Mouse (Mus musculus): ENCODE measurements around the gene Gnpat. TPM values are rescaled to one million over a fixed set of nuclear protein-coding genes. Genes with fewer than 3 reads are reported as not detected.

Gnpat gene
- polyA plus RNA-seq, 1 experiment from 2014 or later: 75.2 TPM

DNA sequence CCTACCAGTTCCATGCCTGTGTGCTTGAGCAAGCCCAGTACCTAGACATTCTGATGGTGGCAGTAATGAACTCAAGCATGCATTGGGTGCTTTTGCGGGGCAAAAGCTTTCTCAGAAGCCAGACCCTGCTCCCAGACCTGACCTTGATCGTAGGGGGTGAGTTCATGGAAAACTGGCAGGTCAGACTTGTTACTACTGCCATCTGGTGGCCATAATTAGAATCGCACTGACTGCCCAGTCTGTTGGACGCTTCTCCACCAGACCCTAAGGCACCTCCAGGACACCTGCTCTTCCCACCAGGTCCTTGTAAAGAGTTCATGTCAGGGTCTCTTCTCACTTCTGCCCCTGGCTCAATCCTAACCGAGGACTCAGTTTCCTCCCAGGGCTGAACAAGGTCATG, 35.4 kb upstream of the Gnpat start:
- no peaks in the 10 kb centered on the region for H3K4me1 ChIP-seq (ENCODE audit: control insufficient read depth, insufficient read depth, low read length)
- ATAC-seq (ENCODE audit: low read depth): no peak; the same call in 1 of the 2 replicates
- no peak overlapping the region for H3K4me3 ChIP-seq (ENCODE audit: low read depth, low read length)
- H3K9me3 ChIP-seq (ENCODE audit: control insufficient read depth, low read length): no peaks in the 10 kb centered on the region
- H3K9ac ChIP-seq (replicated peaks; ENCODE audit: low read depth, low read length): no peak overlapping the region
- no peaks in the 10 kb centered on the region for H3K27me3 ChIP-seq (ENCODE audit: control insufficient read depth, insufficient read depth, low read length)
- peaks cover 33% of the 10 kb centered on the region; the same call in 1 of the 2 replicates for H3K36me3 ChIP-seq (ENCODE audit: control insufficient read depth, insufficient read depth, low read length)
- 3% methylated on average over 5 of the region's 5 CpGs for WGBS
- no peak overlapping the region for H3K27ac ChIP-seq (ENCODE audit: low read depth, low read length)
- H3K4me2 ChIP-seq (ENCODE audit: low read depth, low read length): no peak overlapping the region

DNA sequence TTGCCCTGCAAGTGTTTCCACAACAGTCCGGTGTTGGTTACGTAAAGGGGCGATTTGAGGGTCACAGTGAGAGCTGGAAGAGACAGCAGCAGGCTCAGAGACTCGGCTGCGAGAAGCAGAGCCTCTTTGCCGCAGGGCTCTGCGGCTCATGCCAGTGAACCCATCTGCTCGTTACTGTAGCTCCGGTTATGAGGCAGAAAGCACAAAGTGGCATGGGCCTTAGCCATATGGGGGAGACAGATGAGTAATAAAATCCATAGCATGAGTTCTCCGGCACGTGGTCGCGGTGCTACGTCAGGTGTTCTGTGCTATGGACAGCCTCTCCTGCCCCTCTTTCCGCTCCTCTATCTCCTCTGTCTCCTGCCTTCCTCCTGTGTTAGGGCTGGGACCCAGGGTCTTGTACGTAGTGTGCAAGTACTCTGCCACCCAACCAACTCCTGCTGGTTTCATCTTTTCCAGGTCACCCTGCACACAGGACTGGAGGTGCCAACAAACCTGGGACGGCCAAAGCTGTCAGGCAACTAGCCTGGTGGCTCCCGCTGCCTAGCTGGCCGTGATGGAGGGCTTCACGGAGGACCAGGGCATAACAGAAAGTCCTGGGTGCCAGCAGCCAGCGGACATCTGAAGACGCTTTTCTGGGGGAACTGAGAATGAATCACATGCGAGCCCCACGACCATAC, 34.1 kb upstream of the Gnpat start:
- ATAC-seq (ENCODE audit: low read depth): no peak
- Histone ChIP-seq H3K4me2 (ENCODE audit: low read depth, low read length) (no peak overlapping the region), H3K4me3 (ENCODE audit: low read depth, low read length) (no peak overlapping the region), H3K4me1 (ENCODE audit: control insufficient read depth, insufficient read depth, low read length) (no peaks in the 10 kb centered on the region), H3K27me3 (ENCODE audit: control insufficient read depth, insufficient read depth, low read length) (no peaks in the 10 kb centered on the region), H3K9ac (replicated peaks; ENCODE audit: low read depth, low read length) (no peak overlapping the region), H3K36me3 (ENCODE audit: control insufficient read depth, insufficient read depth, low read length) (peaks cover 21% of the 10 kb centered on the region; the same call in 1 of the 2 replicates), H3K27ac (ENCODE audit: low read depth, low read length) (no peak overlapping the region), H3K9me3 (ENCODE audit: control insufficient read depth, low read length) (no peaks in the 10 kb centered on the region)
- 76% methylated on average over 24 of the region's 24 CpGs for WGBS

DNA sequence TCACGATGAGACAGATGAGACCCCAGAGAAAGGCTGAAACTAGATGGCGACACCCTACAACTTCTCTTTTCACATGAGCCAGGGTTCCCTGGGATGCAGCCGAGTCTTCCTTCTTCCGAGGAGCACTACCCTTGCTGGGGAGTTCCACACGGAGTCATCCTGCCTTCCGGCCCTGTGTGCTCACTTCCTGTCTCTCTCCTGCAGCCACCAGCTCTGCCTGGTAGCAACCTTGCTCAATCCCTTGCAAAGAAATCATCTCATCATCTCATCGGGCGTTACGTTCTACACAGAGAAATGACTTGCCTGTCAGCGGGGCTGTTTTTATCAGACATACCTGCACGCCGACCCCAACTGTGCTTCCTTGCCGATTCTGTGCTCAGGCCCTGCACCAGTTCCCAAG, 32.8 kb upstream of the Gnpat start:
- Histone ChIP-seq H3K9ac (replicated peaks; ENCODE audit: low read depth, low read length) (no peak overlapping the region), H3K4me2 (ENCODE audit: low read depth, low read length) (no peak overlapping the region), H3K27me3 (ENCODE audit: control insufficient read depth, insufficient read depth, low read length) (no peaks in the 10 kb centered on the region), H3K4me3 (ENCODE audit: low read depth, low read length) (no peak overlapping the region), H3K36me3 (ENCODE audit: control insufficient read depth, insufficient read depth, low read length) (peaks cover 17% of the 10 kb centered on the region; the same call in 1 of the 2 replicates), H3K9me3 (ENCODE audit: control insufficient read depth, low read length) (no peaks in the 10 kb centered on the region), H3K27ac (ENCODE audit: low read depth, low read length) (no peak overlapping the region), H3K4me1 (ENCODE audit: control insufficient read depth, insufficient read depth, low read length) (no peaks in the 10 kb centered on the region)
- no peak for ATAC-seq (ENCODE audit: low read depth)
- WGBS: 81% methylated on average over 13 of the region's 13 CpGs

DNA sequence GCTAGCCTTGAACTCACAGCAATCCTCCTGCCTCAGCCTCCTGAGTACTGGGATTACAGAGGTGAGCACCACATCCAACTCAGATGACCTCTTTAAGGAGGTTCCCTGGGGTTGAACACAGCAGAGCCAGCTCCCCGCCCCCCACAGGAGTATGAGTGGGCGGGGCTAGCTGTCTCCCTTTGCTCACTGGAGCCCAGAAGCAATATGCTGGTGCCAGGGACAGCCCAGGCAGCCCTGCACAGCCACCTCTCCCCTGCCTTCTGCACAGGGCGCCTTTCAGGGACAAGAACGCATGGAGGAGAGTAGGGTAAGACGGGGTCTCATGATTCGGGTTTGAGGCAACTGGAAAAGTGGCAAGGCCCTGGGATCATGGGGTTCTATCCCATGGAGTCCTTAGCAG, 31.3 kb upstream of the Gnpat start:
- no peak overlapping the region for H3K4me2 ChIP-seq (ENCODE audit: low read depth, low read length)
- H3K4me1 ChIP-seq (ENCODE audit: control insufficient read depth, insufficient read depth, low read length): no peaks in the 10 kb centered on the region
- no peak for ATAC-seq (ENCODE audit: low read depth)
- H3K4me3 ChIP-seq (ENCODE audit: low read depth, low read length): no peak overlapping the region
- no peak overlapping the region for H3K27ac ChIP-seq (ENCODE audit: low read depth, low read length)
- H3K9me3 ChIP-seq (ENCODE audit: control insufficient read depth, low read length): no peaks in the 10 kb centered on the region
- no peak overlapping the region for H3K9ac ChIP-seq (replicated peaks; ENCODE audit: low read depth, low read length)
- H3K27me3 ChIP-seq (ENCODE audit: control insufficient read depth, insufficient read depth, low read length): no peaks in the 10 kb centered on the region
- H3K36me3 ChIP-seq (ENCODE audit: control insufficient read depth, insufficient read depth, low read length): peaks cover 17% of the 10 kb centered on the region; the same call in 1 of the 2 replicates
- 84% methylated on average over 6 of the region's 6 CpGs for WGBS

DNA sequence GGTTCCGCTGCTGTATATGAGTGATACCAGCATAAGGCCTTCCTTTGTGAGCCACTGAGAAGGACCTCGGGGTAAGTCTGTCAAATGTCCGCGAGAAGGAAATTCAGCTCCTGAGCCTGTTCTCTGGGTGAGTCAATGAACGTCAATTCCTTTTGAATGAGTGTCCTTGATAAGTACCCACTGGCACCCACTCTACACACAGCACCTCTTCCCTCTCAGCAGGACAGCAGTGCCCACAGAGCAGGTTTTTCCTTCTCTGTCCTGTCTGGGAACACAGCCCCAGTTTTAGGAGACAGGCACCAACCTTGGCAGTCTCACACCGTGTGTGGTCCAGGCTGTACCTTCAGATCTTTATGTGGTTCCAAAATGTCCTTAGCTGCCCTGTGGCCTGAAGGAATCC, 30.9 kb upstream of the Gnpat start:
- no peak overlapping the region for H3K27ac ChIP-seq (ENCODE audit: low read depth, low read length)
- no peaks in the 10 kb centered on the region for H3K4me1 ChIP-seq (ENCODE audit: control insufficient read depth, insufficient read depth, low read length)
- no peak for ATAC-seq (ENCODE audit: low read depth)
- H3K36me3 ChIP-seq (ENCODE audit: control insufficient read depth, insufficient read depth, low read length): peaks cover 17% of the 10 kb centered on the region; the same call in 1 of the 2 replicates
- no peaks in the 10 kb centered on the region for H3K27me3 ChIP-seq (ENCODE audit: control insufficient read depth, insufficient read depth, low read length)
- no peaks in the 10 kb centered on the region for H3K9me3 ChIP-seq (ENCODE audit: control insufficient read depth, low read length)
- no peak overlapping the region for H3K9ac ChIP-seq (replicated peaks; ENCODE audit: low read depth, low read length)
- no peak overlapping the region for H3K4me3 ChIP-seq (ENCODE audit: low read depth, low read length)
- WGBS: 91% methylated on average over 6 of the region's 6 CpGs
- no peak overlapping the region for H3K4me2 ChIP-seq (ENCODE audit: low read depth, low read length)

DNA sequence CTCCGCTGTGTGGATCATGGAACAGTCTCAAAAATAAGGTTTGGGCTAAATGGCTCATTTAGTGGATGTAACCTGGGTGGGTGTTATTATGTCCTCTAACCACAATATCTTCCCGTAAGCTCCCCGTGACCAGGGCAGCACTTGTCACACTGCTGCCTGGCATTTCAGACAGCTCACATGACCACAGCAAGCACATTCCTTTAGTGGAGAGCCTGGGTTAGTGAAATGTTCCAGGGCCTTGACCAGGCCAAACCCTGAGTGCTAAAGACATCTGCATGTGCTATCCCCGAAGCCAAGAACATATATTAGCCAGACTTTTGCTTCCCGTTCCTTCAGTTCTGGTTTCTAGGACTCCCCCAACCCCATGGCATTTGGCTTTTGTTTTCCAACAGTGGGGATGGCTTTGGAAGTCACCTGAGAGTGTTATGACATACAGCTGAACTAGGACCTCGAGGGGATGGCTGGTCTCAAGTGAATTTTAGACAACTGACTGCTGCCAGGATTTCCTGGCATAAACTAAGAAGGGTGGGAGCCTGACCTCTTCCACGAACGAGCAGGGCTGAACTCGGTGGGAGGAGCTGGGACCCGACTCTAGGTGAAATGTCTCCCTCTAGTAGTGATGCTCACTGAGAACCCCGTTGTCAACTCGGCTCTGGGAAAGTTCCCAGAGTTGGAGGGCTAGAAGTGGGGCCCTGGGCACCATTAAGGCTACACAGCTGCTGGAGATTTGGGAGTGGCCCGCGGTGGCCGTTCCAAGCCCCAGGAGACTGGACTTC, 29.2 kb upstream of the Gnpat start:
- H3K27ac ChIP-seq (ENCODE audit: low read depth, low read length): no peak overlapping the region
- WGBS: 48% methylated on average over 15 of the region's 15 CpGs
- H3K9me3 ChIP-seq (ENCODE audit: control insufficient read depth, low read length): no peaks in the 10 kb centered on the region
- no peaks in the 10 kb centered on the region for H3K4me1 ChIP-seq (ENCODE audit: control insufficient read depth, insufficient read depth, low read length)
- H3K4me2 ChIP-seq (ENCODE audit: low read depth, low read length): no peak overlapping the region
- H3K9ac ChIP-seq (replicated peaks; ENCODE audit: low read depth, low read length): no peak overlapping the region
- H3K4me3 ChIP-seq (ENCODE audit: low read depth, low read length): no peak overlapping the region
- peaks cover 21% of the 10 kb centered on the region; the same call in 1 of the 2 replicates for H3K36me3 ChIP-seq (ENCODE audit: control insufficient read depth, insufficient read depth, low read length)
- H3K27me3 ChIP-seq (ENCODE audit: control insufficient read depth, insufficient read depth, low read length): no peaks in the 10 kb centered on the region
- ATAC-seq (ENCODE audit: low read depth): no peak

DNA sequence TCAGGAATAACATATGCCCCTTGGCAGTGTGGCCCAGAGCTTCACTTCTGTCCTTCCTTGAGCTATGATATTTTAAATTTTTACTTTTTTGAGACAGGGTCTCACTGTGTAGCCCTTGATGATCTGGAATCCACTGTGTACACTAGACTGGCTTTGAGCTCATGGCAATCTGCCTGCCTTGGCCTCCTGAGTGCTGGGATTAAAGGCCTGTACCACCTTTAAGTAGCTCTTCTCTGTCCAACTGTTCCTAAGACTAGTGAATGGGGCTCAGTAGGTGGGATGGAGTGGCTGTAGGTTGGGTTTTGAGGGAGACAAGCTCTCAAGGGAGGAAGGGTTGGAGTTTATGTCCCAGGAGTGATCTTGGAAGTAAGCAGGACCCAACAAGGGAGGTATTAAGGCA, 27.0 kb upstream of the Gnpat start:
- peaks cover 14% of the 10 kb centered on the region for H3K36me3 ChIP-seq (ENCODE audit: control insufficient read depth, insufficient read depth, low read length)
- no peak for ATAC-seq (ENCODE audit: low read depth)
- no peaks in the 10 kb centered on the region for H3K9me3 ChIP-seq (ENCODE audit: control insufficient read depth, low read length)
- no peak overlapping the region for H3K9ac ChIP-seq (replicated peaks; ENCODE audit: low read depth, low read length)
- no peaks in the 10 kb centered on the region for H3K27me3 ChIP-seq (ENCODE audit: control insufficient read depth, insufficient read depth, low read length)
- no peak overlapping the region for H3K4me2 ChIP-seq (ENCODE audit: low read depth, low read length)
- no peak overlapping the region for H3K27ac ChIP-seq (ENCODE audit: low read depth, low read length)
- no peaks in the 10 kb centered on the region for H3K4me1 ChIP-seq (ENCODE audit: control insufficient read depth, insufficient read depth, low read length)
- H3K4me3 ChIP-seq (ENCODE audit: low read depth, low read length): no peak overlapping the region

DNA sequence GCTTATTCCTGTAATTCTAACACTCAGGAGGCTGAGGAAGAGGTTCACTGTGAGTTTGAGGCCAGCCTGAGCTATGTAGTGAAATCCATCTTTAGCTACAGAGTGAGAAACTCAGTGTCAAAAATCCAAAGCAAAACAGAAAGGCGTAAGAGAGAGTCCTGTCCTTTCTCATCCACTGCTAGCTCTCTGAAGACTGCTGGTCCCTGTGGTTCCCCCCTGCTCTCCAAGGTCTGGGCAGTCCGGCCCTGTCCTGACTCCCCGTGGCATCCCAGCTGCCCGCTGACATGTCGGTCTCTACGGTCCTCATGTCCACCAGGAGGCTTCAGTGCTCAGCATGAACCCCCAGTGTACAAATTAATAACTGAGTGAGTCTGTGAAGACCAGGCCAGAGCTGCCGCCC, 26.6 kb upstream of the Gnpat start:
- Histone ChIP-seq H3K4me3 (ENCODE audit: low read depth, low read length) (no peak overlapping the region), H3K4me1 (ENCODE audit: control insufficient read depth, insufficient read depth, low read length) (no peaks in the 10 kb centered on the region), H3K27ac (ENCODE audit: low read depth, low read length) (no peak overlapping the region), H3K36me3 (ENCODE audit: control insufficient read depth, insufficient read depth, low read length) (peaks cover 16% of the 10 kb centered on the region), H3K9ac (replicated peaks; ENCODE audit: low read depth, low read length) (no peak overlapping the region), H3K27me3 (ENCODE audit: control insufficient read depth, insufficient read depth, low read length) (no peaks in the 10 kb centered on the region), H3K9me3 (ENCODE audit: control insufficient read depth, low read length) (no peaks in the 10 kb centered on the region), H3K4me2 (ENCODE audit: low read depth, low read length) (no peak overlapping the region)
- WGBS: 83% methylated on average over 7 of the region's 7 CpGs
- no peak for ATAC-seq (ENCODE audit: low read depth)

DNA sequence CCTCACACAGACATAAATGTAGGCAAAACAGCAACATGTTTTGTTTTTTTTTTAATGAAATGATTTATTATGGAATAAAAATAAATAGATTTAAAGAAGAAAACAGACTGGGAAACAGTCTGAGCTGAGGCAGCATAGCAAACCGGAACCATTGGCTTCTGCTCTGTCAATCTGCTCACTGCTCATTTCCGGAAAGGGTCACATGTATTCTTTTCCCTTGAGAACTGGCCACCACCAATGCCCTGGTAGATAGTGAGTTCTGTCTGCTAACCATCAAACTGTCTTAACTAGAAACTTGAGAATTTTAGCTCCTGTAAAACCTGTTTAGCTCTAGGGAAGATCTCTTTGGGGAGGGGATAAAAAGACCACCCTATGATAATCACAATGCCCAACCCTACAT, 25.9 kb upstream of the Gnpat start:
- H3K9me3 ChIP-seq (ENCODE audit: control insufficient read depth, low read length): no peaks in the 10 kb centered on the region
- ATAC-seq (ENCODE audit: low read depth): no peak
- no peak overlapping the region for H3K27ac ChIP-seq (ENCODE audit: low read depth, low read length)
- no peak overlapping the region for H3K4me3 ChIP-seq (ENCODE audit: low read depth, low read length)
- no peak overlapping the region for H3K4me2 ChIP-seq (ENCODE audit: low read depth, low read length)
- no peaks in the 10 kb centered on the region for H3K27me3 ChIP-seq (ENCODE audit: control insufficient read depth, insufficient read depth, low read length)
- H3K4me1 ChIP-seq (ENCODE audit: control insufficient read depth, insufficient read depth, low read length): no peaks in the 10 kb centered on the region
- H3K9ac ChIP-seq (replicated peaks; ENCODE audit: low read depth, low read length): no peak overlapping the region
- 93% methylated on average over 2 of the region's 2 CpGs for WGBS
- peaks cover 20% of the 10 kb centered on the region for H3K36me3 ChIP-seq (ENCODE audit: control insufficient read depth, insufficient read depth, low read length)
